Mouse (Mus musculus) limb, embryonic 10.5 days (tissue): ENCODE measurements around the gene Pde4d. TPM values are rescaled to one million over a fixed set of nuclear protein-coding genes. Genes with fewer than 3 reads are reported as not detected.

Experiments
- DNase-seq: peaks from one replicate; pipeline ENCODE4 v3.0.0-alpha.2; 2017; ENCODE audit warnings: low spot score
- H3K27ac ChIP-seq: fragments of 300-500 bp; sonication (generic); 2 replicates; pipeline ENCODE4 v1.5.1; 2016; ENCODE audit warnings: mild to moderate bottlenecking
- H3K27me3 ChIP-seq: fragments of 300-500 bp; sonication (generic); 2 replicates; pipeline ENCODE4 v1.6.1; 2016; ENCODE audit warnings: low read depth, mild to moderate bottlenecking; ENCODE audit not compliant: poor library complexity, severe bottlenecking
- H3K36me3 ChIP-seq: fragments of 300-500 bp; sonication (generic); 2 replicates; pipeline ENCODE4 v1.6.1; 2016; ENCODE audit warnings: mild to moderate bottlenecking, moderate library complexity
- H3K4me1 ChIP-seq: fragments of 300-500 bp; sonication (generic); 2 replicates; pipeline ENCODE4 v1.6.1; 2016
- H3K4me3 ChIP-seq: fragments of 300-500 bp; sonication (generic); 2 replicates; pipeline ENCODE4 v1.5.1; 2016; ENCODE audit warnings: mild to moderate bottlenecking, moderate library complexity
- H3K9me3 ChIP-seq: fragments of 300-500 bp; sonication (generic); replicated peaks from 2 replicates; pipeline ENCODE4 v1.6.1; 2016; ENCODE audit warnings: mild to moderate bottlenecking
- WGBS: fragments of 180-500 bp; shearing (Covaris S2); methylation state at CpG from one replicate; pipeline ENCODE4 v1.1.7; 2016; 5-methylcytosine and 5-hydroxymethylcytosine counted together
- polyA plus RNA-seq: library from polyadenylated mRNA; unstranded; fragments of >200 nt; fragmentation: Nextera tagmentation; extraction: Ambion mirVana; gene quantifications from 2 replicates; pipeline ENCODE4 v1.2.1, GENCODE M21; 2016

Gene Pde4d
- polyA plus RNA-seq, 1 experiment from 2014 or later, result 24.3 TPM

DNA sequence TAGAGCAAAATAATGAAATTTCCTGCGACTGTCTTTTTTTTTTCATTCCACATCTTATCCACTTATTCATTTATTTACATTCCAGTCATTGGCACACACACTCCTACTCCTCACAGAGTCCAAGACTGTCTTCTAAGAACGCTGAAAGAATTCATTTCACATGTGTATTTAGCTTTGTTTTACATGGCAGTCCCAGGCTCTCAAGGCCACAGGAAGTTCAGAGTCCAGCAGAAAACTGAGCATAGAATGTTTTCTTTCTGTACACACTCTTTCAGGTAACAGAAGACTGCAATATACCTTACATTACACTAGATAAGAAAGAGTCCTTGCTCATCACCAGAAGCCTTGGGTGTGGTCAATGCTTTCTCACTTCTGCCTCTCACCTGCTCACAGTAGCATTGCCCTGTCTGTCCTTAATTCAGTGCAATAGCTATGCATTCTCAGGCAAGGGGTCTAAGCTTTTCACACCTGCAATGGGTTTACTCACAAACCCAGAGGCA is 1169.5 kb downstream of the Pde4d start:
- no peak for DNase-seq
- peaks cover 7% of the 10 kb centered on the region; the same call in 1 of the 2 replicates for H3K4me1 ChIP-seq
- H3K27me3 ChIP-seq, result no peaks in the 10 kb centered on the region
- no peaks in the 10 kb centered on the region for H3K9me3 ChIP-seq
- H3K36me3 ChIP-seq, result no peaks in the 10 kb centered on the region
- no peak overlapping the region for H3K27ac ChIP-seq
- no peak overlapping the region for H3K4me3 ChIP-seq
- WGBS, result 82% methylated on average over 2 of the region's 2 CpGs

GRCm38 (mm10) chr13:109622207-109622606 is 1172.5 kb downstream of the Pde4d start:
- DNase-seq, result no peak
- no peak overlapping the region for H3K27ac ChIP-seq
- H3K4me1 ChIP-seq, result peaks cover 19% of the 10 kb centered on the region; the same call in 1 of the 2 replicates
- no peak overlapping the region for H3K4me3 ChIP-seq
- H3K36me3 ChIP-seq, result no peaks in the 10 kb centered on the region
- H3K27me3 ChIP-seq, result no peaks in the 10 kb centered on the region
- WGBS, result 74% methylated on average over 5 of the region's 5 CpGs
- no peaks in the 10 kb centered on the region for H3K9me3 ChIP-seq

GRCm38 (mm10) chr13:109623201-109623600 is 1173.5 kb downstream of the Pde4d start:
- no peak overlapping the region for H3K27ac ChIP-seq
- H3K36me3 ChIP-seq, result no peaks in the 10 kb centered on the region
- WGBS, result 81% methylated on average over 2 of the region's 2 CpGs

DNA sequence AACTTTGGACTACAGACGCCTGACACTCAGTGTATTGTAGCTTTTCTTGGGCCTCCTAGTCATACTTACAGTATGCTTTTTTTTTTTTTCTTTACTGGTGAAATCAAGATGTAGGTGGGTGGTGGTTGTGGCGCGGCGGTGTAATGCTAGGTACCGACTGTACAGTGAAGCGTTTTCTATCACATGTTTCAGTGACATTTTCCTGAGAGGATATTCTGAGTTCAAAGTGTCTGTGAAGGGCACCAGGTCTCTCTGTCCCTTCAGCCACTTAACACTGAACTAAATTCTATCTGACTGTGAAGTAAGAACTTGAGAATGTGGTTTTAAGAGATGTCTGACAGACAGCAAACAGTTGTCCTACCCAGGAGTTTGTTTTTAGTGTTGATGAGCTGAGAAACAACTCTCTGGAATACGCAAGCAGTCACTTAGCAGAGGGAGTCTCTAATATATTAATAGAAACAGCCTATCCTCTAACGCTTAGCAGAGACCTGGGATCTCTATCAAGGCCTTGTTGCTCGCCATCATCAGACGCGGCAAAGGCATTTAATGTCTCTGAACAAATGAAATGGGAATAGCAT is 1175.1 kb downstream of the Pde4d start:
- H3K9me3 ChIP-seq, result no peaks in the 10 kb centered on the region
- H3K4me1 ChIP-seq, result peaks cover 21% of the 10 kb centered on the region; the same call in 1 of the 2 replicates
- H3K36me3 ChIP-seq, result no peaks in the 10 kb centered on the region
- H3K4me3 ChIP-seq, result no peak overlapping the region
- H3K27me3 ChIP-seq, result no peaks in the 10 kb centered on the region
- no peak for DNase-seq
- no peak overlapping the region for H3K27ac ChIP-seq
- WGBS, result 91% methylated on average over 11 of the region's 11 CpGs

More at GRCm38 (mm10) chr13:109623201-109623600, 1173.5 kb downstream of the Pde4d start:
- H3K4me1 ChIP-seq, result peaks cover 21% of the 10 kb centered on the region; the same call in 1 of the 2 replicates
- no peaks in the 10 kb centered on the region for H3K9me3 ChIP-seq
- no peaks in the 10 kb centered on the region for H3K27me3 ChIP-seq
- H3K4me3 ChIP-seq, result no peak overlapping the region
- no peak for DNase-seq

GRCm38 (mm10) chr13:109625466-109626129 is 1175.8 kb downstream of the Pde4d start:
- Histone ChIP-seq H3K36me3 (no peaks in the 10 kb centered on the region), H3K9me3 (no peaks in the 10 kb centered on the region), H3K27ac (no peak overlapping the region; the same call in 1 of the 2 replicates), H3K4me1 (peaks cover 21% of the 10 kb centered on the region; the same call in 1 of the 2 replicates), H3K27me3 (no peaks in the 10 kb centered on the region), H3K4me3 (no peak overlapping the region)
- no peak for DNase-seq
- 90% methylated on average over 18 of the region's 18 CpGs for WGBS

DNA sequence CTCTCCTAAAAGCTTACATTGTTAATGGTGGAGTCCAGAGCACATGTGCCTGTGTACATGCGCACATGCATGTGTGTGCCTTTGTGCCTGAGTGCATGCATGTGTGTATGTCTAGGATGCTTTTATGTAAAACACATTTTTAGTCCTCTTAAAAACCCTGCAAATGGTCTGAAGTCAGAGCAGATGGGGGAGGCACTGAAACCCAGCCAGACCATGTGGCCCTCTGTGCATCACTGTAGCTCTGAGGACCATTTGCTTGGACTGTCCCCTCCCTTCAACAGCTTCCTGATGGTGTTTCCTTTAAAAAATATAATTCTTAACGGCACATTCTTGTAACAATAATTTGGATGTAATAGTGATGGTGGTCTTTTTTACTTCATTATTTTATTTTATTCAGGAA is 1177.5 kb downstream of the Pde4d start:
- H3K27me3 ChIP-seq, result no peaks in the 10 kb centered on the region
- H3K36me3 ChIP-seq, result no peaks in the 10 kb centered on the region
- H3K4me1 ChIP-seq, result peaks cover 32% of the 10 kb centered on the region
- no peak overlapping the region; the same call in 1 of the 2 replicates for H3K27ac ChIP-seq
- WGBS, result 77% methylated on average over 2 of the region's 2 CpGs
- H3K4me3 ChIP-seq, result no peak overlapping the region
- DNase-seq, result no peak
- H3K9me3 ChIP-seq, result no peaks in the 10 kb centered on the region

GRCm38 (mm10) chr13:109628606-109629005 is 1178.9 kb downstream of the Pde4d start:
- Histone ChIP-seq H3K9me3 (no peaks in the 10 kb centered on the region), H3K4me1 (peaks cover 42% of the 10 kb centered on the region), H3K27ac (no peak overlapping the region), H3K36me3 (no peaks in the 10 kb centered on the region), H3K27me3 (no peaks in the 10 kb centered on the region), H3K4me3 (no peak overlapping the region)
- DNase-seq, result no peak
- 96% methylated on average over 4 of the region's 4 CpGs for WGBS

- WGBS, result 89% methylated on average over 5 of the region's 5 CpGs
- Histone ChIP-seq H3K4me3 (no peak overlapping the region), H3K9me3 (no peaks in the 10 kb centered on the region), H3K36me3 (no peaks in the 10 kb centered on the region), H3K4me1 (peaks cover 48% of the 10 kb centered on the region), H3K27me3 (no peaks in the 10 kb centered on the region), H3K27ac (no peak overlapping the region)
- no peak for DNase-seq
Observed at GRCm38 (mm10) chr13:109629216-109629615, 1179.5 kb downstream of the Pde4d start.

DNA sequence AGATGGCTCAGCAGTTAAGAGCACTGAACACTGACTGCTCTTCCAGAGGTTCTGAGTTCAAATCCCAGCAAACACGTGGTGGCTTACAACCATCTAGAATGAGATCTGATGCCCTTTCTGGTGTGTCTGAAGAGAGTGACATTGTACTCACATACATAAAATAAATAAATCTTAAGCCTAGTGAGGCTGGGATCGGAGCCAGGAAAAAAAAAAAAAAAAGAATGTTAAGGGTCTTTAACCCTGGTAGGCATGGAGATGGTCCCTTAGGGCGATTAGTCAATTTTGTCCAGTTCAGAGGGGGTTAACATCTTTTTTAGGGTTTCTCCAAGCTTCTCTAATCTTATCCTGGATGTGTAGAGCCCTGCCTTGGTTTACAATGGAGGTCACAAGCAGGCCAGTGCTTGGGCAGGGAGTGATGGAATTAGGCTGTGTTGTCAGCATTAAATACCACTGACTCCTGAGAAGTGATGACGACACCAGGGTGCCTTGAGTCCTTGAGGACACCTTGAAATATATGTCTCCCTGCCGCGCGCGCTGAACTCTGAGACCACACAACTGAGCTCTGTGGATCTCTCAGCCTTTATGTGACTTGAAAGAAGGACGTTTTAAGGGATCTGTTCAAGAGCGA is 1181.8 kb downstream of the Pde4d start:
- WGBS, result 29% methylated on average over 10 of the region's 10 CpGs
- DNase-seq, result no peak
- peak overlapping the region; percentile 10; the same call in 1 of the 2 replicates for H3K27ac ChIP-seq
- peaks cover 36% of the 10 kb centered on the region for H3K4me1 ChIP-seq
- H3K27me3 ChIP-seq, result no peaks in the 10 kb centered on the region
- H3K4me3 ChIP-seq, result no peak overlapping the region
- no peaks in the 10 kb centered on the region for H3K9me3 ChIP-seq
- no peaks in the 10 kb centered on the region for H3K36me3 ChIP-seq

DNA sequence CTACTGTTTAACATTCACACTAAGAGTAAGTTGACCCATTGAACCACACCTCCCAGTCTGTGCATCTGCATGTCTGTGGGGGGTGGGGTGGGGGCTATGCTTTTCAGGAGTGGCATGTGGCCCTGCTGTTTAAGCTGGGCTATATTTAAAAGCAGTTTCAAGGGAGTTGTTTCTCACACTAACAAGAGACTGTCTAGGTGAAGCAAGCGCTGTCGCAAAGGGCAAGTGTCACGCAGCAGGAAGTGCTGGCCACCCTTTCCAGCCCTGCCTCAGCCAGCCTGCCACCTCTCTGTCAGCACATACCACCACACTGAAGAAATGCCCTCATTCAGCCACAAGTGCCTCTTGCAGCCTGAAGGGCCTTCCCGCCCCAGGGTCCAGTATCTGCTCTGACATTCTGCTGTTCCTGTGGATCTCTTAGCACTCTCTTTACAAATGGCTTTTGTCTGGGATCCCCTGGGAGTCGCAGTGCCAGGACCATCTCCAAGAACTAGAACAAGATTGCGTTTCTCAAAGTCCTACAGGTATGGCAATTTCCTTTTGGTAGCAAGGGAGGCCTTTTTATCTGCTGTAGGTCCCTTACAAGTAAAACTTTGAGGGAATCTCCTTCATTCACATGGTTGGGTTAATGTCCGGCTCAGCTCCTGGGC is 1182.8 kb downstream of the Pde4d start:
- Histone ChIP-seq H3K36me3 (no peaks in the 10 kb centered on the region), H3K27me3 (no peaks in the 10 kb centered on the region), H3K27ac (peak overlapping the region; percentile 77), H3K9me3 (no peaks in the 10 kb centered on the region), H3K4me1 (peaks cover 32% of the 10 kb centered on the region), H3K4me3 (no peak overlapping the region)
- peak; percentile 59 for DNase-seq
- whole genome bisulfite sequencing, result 7% methylated on average over 7 of the region's 7 CpGs

- Histone ChIP-seq H3K4me3 (no peak overlapping the region), H3K36me3 (no peaks in the 10 kb centered on the region), H3K9me3 (no peaks in the 10 kb centered on the region), H3K27me3 (no peaks in the 10 kb centered on the region), H3K4me1 (peaks cover 32% of the 10 kb centered on the region), H3K27ac (peak overlapping the region; percentile 77)
- 21% methylated on average over 3 of the region's 3 CpGs for WGBS
- DNase-seq, result no peak
Observed at GRCm38 (mm10) chr13:109633037-109633418, 1183.3 kb downstream of the Pde4d start.

- Histone ChIP-seq H3K27me3 (no peaks in the 10 kb centered on the region), H3K4me1 (peaks cover 37% of the 10 kb centered on the region), H3K4me3 (no peak overlapping the region), H3K36me3 (no peaks in the 10 kb centered on the region), H3K9me3 (no peaks in the 10 kb centered on the region), H3K27ac (0 out of 2 replicates have a peak overlapping the region, but pooled peaks have one; percentile 2)
- no peak for DNase-seq
- 72% methylated on average over 10 of the region's 10 CpGs for WGBS
Observed at GRCm38 (mm10) chr13:109635901-109636520, 1186.3 kb downstream of the Pde4d start.
